Mouse (Mus musculus): ENCODE data around the gene Erbin.

Gene Erbin

DNA sequence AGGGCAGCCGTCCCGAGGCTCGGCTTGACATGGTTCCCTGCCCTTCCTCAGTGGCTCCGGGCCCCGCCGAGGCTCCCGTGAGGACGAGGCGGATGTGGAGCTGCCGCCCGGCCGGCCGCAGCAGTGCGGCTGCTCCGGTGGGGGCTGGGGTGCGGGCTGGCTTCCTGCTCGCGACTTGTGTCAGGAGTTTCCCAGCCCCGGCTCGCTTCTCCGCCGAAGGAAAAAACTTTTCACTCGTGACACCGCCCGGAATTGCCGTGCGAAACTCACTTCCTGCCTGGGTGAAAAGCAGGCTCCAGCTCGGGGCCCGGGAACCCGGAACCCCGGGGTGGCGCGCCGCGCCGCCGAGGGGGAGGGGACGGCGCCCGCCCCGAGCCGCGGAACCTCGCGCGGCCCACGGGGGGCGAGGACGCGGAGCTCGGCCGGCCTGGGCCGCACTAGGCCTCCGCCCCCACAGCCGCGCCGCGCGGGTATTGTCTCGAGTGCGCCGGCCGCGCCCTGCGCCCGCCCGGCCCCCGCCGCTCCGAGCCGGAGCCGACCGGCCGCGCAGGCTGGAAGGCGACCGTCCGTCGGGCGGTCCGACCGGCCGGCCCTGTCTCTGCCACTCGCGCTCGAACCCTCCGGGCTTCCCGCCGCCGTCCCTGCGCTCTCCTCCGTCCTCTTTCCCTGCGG is at the start of gene Erbin:
Gene Erbin (minus strand): TSS at position 254 of the 672 bp plus-strand sequence.
- peak; percentile 60 for DNase-seq (ENCODE audit: low spot score)

DNA sequence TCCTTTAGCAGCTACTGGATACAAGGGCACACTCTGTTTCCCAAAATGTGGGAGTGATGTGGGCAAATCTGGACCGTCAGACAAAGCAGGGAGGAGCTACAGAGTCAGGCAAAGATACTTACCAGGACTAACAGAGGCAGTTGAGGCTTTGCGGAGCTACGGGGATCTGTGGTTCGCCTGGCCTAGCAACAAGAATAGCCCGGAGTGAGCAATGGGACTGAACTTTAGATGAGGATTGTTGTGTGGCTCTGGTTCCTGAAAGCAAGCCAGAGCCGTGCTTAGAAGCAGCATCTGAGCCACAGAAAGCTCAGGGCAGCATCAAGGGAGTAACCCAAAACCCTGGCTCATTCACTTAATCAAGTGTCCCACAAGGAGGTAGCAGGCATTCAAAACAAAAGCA is 49.6 kb upstream of the Erbin start:
- no peak for DNase-seq (ENCODE audit: low spot score)

DNA sequence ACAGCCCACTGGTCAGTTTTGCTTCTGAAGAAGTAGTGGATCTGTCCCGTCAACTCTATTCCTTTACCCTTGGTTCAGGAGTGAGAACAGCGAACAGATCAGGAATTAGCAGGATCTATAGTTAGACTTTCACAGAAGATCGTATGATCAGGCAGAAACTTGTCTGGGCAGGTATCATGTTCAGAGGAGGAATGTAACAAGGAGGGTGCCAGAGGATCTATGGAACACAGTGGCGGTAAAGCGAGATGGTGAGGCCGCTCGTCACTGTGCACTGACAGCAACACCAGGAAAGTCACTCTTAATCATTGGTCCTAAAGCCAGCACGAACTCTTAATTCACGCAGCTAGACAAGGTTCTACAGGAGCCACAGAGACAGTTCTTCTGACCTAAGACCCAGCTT is 47.7 kb upstream of the Erbin start:
- no peak for DNase-seq (ENCODE audit: low spot score)

DNA sequence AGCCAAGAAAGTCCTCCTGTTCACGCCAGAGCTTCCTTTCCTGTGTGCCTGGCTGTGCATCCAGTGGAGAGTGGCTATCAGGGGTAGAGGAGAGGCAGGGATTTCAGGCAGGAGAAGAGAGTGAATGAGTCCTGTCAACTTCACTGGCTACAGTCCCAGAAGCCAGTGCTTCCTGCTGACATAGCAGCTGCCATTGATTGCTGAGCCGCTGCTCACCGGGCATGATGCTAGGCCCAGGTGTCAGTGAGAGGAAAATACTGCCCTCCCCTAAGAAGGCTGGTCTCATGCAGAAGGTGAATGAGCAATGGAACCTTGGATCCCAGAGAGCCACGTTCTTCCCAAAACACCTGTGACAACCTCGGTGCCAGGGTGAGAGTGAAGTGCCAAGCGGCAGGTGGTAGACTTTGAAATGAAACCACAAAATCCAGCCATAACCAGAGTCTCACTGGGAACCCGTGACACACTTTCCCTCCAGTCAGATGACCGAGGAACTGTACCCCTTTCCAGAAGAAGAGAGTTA is 46.4 kb upstream of the Erbin start:
- DNase-seq (ENCODE audit: low spot score), result no peak

DNA sequence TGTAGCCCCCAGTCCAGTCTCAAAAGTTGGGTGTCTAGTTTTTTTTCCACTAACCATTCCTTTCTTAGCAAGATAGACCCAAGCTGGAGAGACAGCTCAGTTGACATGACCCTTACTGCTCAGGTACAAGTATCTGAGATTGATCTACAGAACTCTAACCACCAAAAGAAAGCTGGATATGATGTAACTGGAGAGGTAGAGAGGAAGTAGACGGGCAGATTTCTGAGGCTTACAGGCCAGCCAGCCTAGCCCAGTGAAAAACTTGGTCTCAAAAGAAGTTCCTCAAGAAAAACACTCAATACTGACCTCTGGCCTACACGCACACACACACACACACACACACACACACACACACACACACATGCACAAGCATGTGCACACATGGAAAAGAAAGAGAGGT is 44.9 kb upstream of the Erbin start:
- no peak for DNase-seq (ENCODE audit: low spot score)

DNA sequence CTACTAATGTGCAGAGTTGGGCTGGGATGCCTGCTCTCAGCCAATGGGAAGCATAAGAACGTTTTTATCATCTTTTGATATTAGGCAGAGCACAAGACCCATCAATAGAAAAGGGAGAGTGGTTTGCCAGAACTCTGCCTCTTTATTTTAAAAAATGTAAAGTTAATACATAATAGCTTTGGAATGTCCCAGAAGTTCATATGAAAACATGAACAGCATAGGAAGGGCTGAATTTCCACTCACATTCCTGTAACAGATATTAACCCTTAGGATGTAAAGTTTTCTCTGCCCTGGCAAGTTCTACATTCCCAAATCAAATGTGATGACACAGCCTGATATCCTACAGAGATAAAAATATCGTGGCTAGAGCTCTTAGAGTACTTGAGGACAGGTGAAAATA is 42.8 kb upstream of the Erbin start:
- no peak for DNase-seq (ENCODE audit: low spot score)

DNA sequence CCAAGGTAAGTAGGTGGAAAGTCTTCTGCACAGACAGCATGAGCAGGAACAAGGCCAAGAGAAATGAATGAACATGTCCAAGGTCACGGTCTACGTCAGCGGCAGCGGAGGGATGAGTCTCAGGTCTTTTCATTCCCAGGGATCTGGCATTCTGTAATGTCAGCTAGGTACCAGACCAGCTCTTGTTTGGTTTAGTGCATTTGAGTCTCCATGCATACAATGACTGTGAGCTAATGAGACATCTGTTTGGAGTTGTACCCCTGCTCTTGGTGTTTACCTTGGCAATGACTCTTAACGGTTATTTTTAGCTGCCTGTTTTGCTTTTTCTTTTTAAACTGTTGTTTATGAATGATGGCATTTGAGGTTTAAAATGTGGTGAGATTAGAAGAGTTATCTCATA is 39.5 kb upstream of the Erbin start:
- no peak for DNase-seq (ENCODE audit: low spot score)

DNA sequence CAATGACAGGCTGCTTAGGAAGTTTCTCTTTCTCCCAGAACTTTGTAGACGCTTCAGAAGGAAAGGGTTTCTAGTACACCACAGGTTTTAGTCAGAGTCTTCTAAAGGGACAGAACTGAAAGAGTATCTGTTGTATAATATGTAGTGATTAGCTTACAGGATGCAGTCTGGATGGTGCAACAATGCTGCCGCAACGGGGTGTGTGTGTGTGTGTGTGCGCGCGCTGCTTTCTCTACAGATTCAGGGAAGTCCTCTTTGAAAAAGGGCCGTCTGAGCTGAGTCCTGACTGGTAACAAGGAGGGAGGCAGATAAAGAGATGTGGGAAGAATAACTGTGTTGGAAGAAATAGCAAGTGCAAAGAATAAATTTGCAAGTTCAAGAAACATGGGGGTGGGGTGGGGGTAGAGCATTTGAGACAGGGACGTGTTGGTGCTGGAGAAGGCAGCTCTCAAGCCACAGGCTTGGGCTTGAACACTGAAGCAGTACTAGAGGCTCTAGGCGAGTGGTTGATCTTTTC is 38.4 kb upstream of the Erbin start:
- no peak for DNase-seq (ENCODE audit: low spot score)

DNA sequence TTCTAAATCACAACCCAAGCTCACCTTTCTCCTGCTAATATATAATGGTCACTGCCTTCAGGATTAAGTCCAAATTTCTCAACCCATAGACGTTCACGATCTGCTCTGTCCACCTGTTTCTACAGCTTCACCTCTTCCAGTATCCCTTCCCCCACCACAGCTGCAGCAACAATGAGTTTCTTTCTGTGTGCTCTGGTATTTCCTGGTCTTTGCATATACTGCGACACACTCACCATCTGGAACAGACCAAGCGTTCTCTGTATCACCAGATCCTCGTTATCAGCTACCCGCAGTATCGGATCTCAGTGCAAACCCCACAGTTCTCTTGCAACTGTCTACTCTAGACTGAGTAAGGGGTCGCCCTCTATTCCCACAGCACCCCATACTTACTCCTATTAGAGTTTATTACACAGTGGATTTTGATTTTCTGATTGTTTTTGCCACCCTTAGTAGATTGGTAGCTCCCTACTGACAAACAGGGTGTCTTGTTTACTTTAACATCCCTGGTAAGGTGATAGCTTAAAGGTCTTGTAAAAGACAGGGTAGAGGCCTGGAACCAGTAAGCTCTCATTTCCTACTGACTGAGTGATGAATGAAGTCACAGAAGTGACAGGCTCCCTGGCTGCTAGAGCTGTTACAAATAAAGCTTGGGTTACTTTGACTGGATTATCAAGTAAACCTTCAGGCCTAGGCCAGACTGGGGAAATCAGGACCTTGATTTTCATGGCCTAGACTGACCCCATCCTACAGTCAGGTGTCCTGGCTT is 37.0 kb upstream of the Erbin start:
- no peak for DNase-seq (ENCODE audit: low spot score)

DNA sequence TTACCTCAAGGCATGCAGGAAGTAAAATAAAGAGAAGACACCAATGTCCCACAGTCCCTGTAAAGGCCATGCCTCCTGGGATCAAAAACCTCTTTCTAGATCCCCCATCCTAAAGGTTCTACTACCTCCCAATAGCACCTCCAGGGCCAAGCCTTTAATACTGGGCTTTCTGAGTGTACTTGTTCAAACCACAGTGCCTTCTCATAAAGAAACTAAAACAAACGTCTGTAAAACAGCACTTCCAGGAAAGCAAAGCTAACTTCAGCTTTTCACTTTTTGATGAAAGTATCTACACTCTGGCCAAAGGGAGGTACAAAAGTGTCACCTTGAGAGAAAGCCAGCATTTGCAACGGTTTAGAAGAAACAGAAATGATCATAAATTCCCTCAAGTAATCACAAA is 35.3 kb upstream of the Erbin start:
- no peak for DNase-seq (ENCODE audit: low spot score)

DNA sequence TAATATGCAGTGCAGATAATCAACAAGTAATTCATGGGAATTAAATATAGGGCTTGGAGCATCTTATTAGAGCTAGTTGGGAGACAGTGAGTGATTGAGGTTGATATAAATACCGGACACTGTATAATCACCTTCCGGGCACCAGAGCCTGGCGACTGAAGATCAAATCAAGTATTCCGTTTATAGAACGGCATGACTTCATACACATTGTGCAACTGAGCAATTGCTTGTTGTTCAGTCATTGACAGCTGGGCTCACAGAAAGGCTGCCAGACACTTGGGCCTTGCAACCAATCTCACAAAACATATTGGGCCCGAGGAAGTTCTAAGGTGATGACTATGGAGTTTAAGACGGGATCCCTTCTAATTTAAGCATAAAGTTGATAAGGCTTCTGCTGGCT is 31.1 kb upstream of the Erbin start:
- DNase-seq (ENCODE audit: low spot score), result no peak

DNA sequence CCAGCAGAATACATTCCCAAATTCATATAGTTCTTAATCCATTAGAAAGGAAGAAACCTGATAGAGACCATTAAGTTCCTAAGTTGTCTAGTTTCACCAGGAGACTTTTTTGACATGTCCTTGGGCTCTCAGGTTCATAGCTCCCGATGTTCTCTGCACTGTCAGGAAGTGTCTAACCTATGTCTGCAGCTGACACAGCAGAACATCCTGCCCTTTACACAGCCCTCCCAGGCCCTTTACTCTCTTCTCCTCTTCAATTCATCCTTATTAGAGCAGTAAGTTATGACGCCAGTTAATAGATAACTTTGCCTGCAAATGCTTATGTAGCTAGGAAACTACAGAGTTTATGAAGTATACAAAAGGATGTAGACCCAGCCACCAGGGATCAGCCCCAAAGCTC is 20.5 kb upstream of the Erbin start:
- no peak for DNase-seq (ENCODE audit: low spot score)

DNA sequence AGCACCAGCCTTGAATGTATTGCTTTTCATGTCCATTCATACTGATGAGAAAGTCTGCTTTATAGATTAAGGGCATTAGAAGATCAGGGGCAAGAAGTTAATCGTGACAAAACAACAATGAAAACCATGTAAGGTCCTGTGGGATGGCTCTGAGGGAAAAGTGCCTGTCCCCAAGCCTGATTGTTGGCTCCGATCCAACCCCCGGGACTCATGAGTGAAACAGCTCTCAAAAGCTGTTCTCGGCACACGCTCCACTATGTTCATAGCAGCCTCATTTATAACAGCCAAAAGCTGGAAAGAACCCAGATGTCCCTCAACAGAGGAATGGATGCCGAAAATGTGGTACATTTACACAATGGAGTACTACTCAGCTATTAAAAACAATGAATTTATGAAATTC is 4.3 kb upstream of the Erbin start:
- no peak for DNase-seq (ENCODE audit: low spot score)

DNA sequence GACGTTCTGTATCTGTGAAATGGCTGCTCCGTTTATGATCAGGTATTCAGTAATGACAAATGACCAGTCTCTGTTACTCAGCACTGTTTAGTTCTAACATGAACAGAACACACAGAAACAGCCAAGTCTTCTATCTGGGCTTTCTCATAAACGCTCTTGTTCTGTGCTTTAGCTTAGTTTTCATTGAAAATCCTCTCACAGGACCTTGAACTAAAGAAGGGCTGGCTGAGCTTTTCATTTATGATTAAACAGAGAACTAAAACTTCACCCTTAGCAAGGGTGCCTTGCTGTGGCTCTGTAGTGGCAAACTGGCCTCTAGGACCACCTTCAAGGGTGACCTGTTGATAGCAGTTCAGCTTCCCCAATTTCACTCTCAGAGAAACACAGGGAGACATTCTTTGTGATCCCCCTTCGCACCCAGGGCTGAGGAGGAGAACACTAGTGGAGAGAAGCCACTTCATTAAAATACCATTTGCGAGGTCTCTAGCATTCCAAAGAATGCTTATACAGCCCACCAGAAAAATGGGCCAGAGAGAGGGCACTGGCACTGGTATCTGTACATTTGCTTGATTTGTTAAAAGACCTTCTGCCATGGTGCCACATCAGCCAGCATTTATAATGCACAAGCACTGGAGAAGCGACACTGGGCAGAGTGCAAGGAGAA is 3.2 kb upstream of the Erbin start:
- no peak for DNase-seq (ENCODE audit: low spot score)

DNA sequence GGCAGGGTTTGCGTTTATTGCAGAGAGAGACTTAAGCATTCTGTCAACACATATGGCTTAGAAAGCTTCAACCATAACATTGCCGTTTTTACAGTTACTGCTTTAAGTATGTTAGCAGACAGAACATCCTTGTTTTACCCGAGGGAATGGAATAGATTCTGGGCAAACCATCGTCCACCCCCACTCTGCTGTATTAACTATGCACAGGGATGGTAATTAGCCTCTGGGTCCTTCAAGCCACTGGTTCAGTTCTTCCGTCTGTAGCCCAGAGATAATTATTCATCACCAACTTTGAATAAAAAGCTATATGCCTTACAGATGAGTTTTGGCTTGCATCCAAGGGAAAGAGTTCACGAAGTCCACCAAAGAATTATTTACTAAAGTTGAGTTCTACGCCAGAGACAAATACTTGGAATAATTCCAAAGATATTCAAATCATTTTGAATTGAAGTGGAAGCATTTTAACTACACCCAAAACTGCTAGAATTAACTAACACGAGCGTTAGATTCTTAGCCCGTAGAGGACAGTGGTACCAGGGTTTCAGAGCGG is 1.6 kb upstream of the Erbin start:
- DNase-seq (ENCODE audit: low spot score), result no peak

DNA sequence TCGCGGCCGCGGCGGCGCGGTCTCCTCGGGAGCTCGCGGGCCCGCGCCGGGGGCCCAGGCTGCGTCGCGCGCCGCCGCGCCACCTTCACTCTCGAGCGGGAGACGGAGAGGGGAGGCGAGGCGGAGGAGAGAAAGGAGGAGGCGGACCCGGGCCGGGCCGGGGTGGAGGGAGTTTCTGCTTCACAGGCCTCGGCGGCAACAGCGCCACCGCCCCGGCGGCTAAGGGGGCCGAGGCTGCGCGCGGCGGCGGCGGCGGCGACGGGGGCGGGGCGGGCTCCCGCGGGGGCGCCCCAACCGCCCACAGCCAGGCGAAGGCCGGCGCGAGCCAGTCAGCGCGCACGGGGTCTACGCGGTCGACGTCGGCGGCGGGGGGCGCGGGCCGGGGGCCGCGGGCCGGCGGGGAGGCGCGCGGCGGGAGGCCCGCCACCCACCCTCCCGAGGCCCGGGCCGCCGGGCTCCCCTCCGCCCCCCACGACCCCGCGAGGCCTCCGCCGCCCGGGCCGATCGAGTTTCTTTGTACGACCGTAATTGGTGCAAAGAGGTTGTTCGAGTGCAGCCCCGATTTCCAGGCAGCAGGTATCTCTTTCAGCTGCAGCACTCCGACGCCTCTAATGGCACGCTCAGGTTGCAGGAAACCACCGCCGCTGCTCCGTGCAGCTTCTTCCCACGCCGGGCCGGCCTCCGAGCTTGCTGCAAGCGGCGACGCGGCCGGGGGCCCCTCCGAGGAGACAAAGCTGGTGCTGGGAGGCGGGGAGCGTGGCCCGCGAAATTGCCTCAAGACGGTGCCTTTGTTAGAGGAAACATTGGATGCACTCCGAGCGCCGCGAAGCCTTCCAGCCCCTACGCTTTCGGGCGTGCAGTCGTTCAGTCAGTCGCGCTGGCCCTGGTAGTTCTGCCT is 868 bp upstream of the Erbin start:
- peak; percentile 69 for DNase-seq (ENCODE audit: low spot score)

DNA sequence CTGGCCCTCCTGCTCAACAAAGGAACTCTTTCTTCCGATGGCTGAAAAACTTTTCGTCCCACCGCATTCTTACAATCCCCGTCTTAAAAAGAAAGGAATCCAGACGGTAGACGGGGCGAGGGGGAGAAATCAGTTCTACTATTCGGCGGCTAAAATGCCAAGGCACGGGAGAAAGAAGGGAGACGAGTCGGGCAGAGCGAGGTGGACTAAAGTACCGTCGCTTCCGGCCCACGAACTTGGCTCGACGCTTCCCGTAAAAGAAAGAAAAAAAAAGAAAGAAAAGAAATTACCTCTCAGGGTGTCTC is 406 bp downstream of the Erbin start:
- DNase-seq (ENCODE audit: low spot score), result peak; percentile 18

DNA sequence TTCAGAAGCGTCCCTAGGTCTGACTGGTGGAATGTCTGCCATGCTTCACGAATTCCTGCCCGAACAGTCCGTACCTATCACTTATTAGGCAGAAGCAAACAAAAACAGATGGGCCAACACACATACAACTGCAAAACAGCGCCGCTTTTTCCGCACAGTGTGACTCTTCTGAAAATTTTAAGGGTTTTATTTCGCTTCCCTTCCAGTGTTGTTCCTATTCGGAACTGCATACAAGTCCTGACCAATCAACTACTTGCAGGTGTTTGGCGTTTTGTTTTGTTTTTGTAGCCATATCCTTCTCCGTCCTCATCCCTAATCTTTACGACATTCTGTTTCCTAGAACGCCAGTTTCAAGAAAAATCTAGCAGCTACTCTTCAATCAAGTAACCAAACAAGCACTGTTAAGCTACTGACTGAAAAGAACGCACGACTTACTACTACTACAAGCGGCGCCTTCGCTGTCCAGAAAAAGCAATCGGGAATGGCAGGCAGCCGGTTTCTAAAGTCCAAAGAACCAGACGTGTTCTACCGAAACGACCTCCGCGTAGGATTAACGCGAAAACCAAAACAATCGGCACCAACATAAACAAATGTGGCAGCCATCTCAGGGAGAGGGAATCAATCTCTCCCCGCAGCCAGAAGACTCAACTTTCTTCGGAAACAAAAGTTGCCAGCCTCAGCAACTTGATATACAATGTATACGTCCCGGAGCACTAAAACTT is 919 bp downstream of the Erbin start:
- peak; percentile 28 for DNase-seq (ENCODE audit: low spot score)

DNA sequence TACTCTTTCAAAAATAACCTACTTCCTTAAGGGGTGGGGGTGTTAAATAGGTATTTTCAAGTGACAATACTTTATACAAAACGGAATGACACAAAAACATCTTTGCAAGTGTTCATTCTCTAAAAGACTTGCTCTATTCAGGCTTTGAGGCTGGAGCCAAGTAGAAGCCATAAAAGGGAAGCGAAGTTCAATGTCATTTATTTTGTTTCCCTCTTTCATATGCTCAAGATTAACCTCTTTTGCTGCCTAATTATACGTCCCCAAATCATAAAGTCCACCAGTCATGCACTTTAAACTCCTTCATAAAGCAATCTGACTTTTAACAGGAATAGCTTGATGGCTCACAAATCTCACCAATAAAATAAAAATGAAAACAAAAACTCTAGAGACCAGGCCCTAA is 1.9 kb downstream of the Erbin start:
- DNase-seq (ENCODE audit: low spot score), result no peak

DNA sequence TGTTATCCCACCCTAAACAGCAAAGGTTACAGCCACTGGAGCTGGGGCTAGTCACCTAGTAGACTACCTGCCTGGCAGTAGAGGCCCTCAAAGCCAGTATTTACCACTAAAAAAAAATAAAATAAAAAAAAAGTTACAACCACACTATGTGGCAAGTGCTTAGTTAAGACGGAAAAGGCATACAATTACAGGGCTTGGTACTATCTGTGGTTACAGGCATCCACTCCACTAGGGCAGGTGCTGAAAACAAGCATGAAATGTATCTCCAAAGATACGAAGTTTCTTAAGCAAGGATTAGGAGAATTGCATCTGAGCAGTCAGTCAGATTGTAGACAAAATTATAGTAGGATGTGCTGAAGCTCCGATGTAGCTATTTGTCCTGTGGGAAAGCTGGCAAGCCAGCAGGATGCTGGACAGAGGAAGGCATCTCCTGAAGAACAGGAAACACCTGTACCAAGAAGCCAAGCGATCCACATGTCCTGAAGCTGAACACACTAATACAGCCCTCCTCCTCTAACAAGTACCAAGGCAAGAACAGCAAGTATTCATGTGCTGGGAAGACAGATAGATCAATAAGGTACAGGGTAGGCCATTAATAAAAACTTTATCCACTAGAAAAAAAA is 6.1 kb downstream of the Erbin start:
- no peak for DNase-seq (ENCODE audit: low spot score)

DNA sequence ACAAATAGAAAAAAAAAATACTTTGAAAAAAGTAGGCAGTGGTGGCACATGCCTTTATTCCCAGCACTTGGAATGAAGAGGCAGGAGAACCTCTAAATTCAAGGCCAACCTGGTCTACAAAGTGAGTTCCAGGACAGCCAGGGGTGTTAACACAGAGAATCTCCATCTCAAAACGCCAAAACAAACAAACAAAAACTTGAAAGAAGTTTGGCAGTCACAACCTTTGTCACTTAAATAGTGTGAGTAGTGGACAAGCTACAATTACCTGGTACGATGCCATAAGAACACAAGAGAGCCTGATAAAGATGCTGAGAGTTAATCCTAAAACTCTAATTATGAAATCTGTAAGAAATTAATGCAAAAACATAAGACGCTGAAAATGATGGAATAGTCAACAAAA is 8.0 kb downstream of the Erbin start:
- DNase-seq (ENCODE audit: low spot score), result no peak
